Mouse (Mus musculus) hindbrain, embryonic 10.5 days (tissue): ENCODE results near the gene Med14. TPM values are rescaled to one million over a fixed set of nuclear protein-coding genes. Genes with fewer than 3 reads are reported as not detected.

ENCODE experiments used
- DNase-seq: peaks from one replicate; pipeline ENCODE4 v3.0.0-alpha.2; 2017; ENCODE audit warnings: low spot score
- H3K27ac ChIP-seq: fragments of 300-500 bp; sonication (generic); 2 replicates; pipeline ENCODE4 v1.5.1; 2016; ENCODE audit warnings: mild to moderate bottlenecking, moderate library complexity
- H3K27me3 ChIP-seq: fragments of 300-500 bp; sonication (generic); 2 replicates; pipeline ENCODE4 v1.6.1; 2016; ENCODE audit warnings: mild to moderate bottlenecking; ENCODE audit not compliant: poor library complexity, insufficient read depth, severe bottlenecking
- H3K36me3 ChIP-seq: fragments of 300-500 bp; sonication (generic); 2 replicates; pipeline ENCODE4 v1.6.1; 2016; ENCODE audit warnings: mild to moderate bottlenecking, moderate library complexity
- H3K4me1 ChIP-seq: fragments of 300-500 bp; sonication (generic); replicated peaks from 2 replicates; pipeline ENCODE4 v1.6.1; 2016; ENCODE audit warnings: mild to moderate bottlenecking
- H3K4me3 ChIP-seq: fragments of 300-500 bp; sonication (generic); 2 replicates; pipeline ENCODE4 v1.5.1; 2016; ENCODE audit warnings: mild to moderate bottlenecking, moderate library complexity
- H3K9me3 ChIP-seq: fragments of 300-500 bp; sonication (generic); 2 replicates; pipeline ENCODE4 v1.6.1; 2016; ENCODE audit warnings: mild to moderate bottlenecking, moderate library complexity
- WGBS: fragments of 180-500 bp; shearing (Covaris S2); methylation state at CpG from one replicate; pipeline ENCODE4 v1.1.7; 2016; 5-methylcytosine and 5-hydroxymethylcytosine counted together
- polyA plus RNA-seq: library from polyadenylated mRNA; unstranded; fragments of >200 nt; fragmentation: Nextera tagmentation; extraction: Ambion mirVana; gene quantifications from 2 replicates; pipeline ENCODE4 v1.2.1, GENCODE M21; 2016

Gene Med14
- polyA plus RNA-seq, 1 experiment from 2014 or later = 11.5 TPM

DNA sequence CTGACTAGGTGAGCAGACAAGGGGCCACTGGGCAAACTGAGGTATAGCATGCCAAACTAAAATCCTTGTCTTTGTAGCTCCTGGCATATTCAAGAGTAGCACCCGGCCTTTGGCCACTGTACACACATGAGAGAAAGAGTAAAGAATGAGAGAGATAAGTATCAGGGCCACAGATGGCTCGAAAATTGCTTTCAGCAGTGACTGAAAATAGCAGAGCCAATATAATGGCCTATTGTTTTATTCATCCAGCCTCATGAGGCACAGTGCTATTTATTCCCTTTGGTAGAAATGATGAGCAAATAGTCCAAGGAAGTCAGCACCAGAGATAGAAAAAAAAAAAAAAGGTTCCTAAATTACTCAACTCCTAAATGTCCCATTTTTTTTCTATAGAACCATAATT is 116.9 kb downstream of the Med14 start:
- no peak for DNase-seq
- Histone ChIP-seq H3K4me1 (no peaks in the 10 kb centered on the region), H3K36me3 (peaks cover 3% of the 10 kb centered on the region), H3K27ac (no peak overlapping the region), H3K9me3 (no peaks in the 10 kb centered on the region), H3K27me3 (no peaks in the 10 kb centered on the region), H3K4me3 (no peak overlapping the region)
- 72% methylated on average over 2 of the region's 2 CpGs for WGBS

Other genes with a start within 250 kb of the Med14 start
- gene Atp6ap2, start 174.3 kb downstream of the Med14 start, polyA plus RNA-seq = 69.0 and 73.1 TPM in 2 replicates
- gene 1810030O07Rik, start 88.4 kb downstream of the Med14 start, polyA plus RNA-seq = 29.4 and 32.0 TPM in 2 replicates